Mouse (Mus musculus): ENCODE results near the gene Ctcf.

The Ctcf gene

GRCm38 (mm10) chr8:105636963-105637510, 669 bp downstream of the Ctcf start, which contains the start of gene Agrp:
TSS of gene Agrp (minus strand) at chr8:105637393.
- in situ Hi-C loops (cut with MboI; ENCODE audit: low pct_unique_long_range_greater_than_20kb in 1 of 2, low sequenced_read_pairs in 2 of 2, unreplicated experiment in 1 of 2): no loop called here

GRCm38 (mm10) chr8:105637601-105638041, 1.3 kb downstream of the Ctcf start:
- in situ Hi-C loops (cut with MboI; ENCODE audit: low pct_unique_long_range_greater_than_20kb in 1 of 2, low sequenced_read_pairs in 2 of 2, unreplicated experiment in 1 of 2): no loop called here

GRCm38 (mm10) chr8:105638510-105638909, 2.1 kb downstream of the Ctcf start:
- in situ Hi-C loops (cut with MboI; ENCODE audit: low pct_unique_long_range_greater_than_20kb in 1 of 2, low sequenced_read_pairs in 2 of 2, unreplicated experiment in 1 of 2): no loop called here

- in situ Hi-C loops (cut with MboI; ENCODE audit: low pct_unique_long_range_greater_than_20kb in 1 of 2, low sequenced_read_pairs in 2 of 2, unreplicated experiment in 1 of 2): no loop called here
These were observed 3.5 kb downstream of the Ctcf start for GRCm38 (mm10) chr8:105639835-105640234.

- in situ Hi-C loops (cut with MboI; ENCODE audit: low pct_unique_long_range_greater_than_20kb in 1 of 2, low sequenced_read_pairs in 2 of 2, unreplicated experiment in 1 of 2): no loop called here
These were observed 4.1 kb downstream of the Ctcf start for GRCm38 (mm10) chr8:105640511-105640910.

GRCm38 (mm10) chr8:105645205-105645604, 8.8 kb downstream of the Ctcf start:
- in situ Hi-C loops (cut with MboI; ENCODE audit: low pct_unique_long_range_greater_than_20kb in 1 of 2, low sequenced_read_pairs in 2 of 2, unreplicated experiment in 1 of 2): no loop called here

- in situ Hi-C loops (cut with MboI; ENCODE audit: low pct_unique_long_range_greater_than_20kb in 1 of 2, low sequenced_read_pairs in 2 of 2, unreplicated experiment in 1 of 2): no loop called here
These were observed 12.6 kb downstream of the Ctcf start for GRCm38 (mm10) chr8:105648929-105649328.

GRCm38 (mm10) chr8:105657641-105658040, 21.3 kb downstream of the Ctcf start:
- in situ Hi-C loops (cut with MboI; ENCODE audit: low pct_unique_long_range_greater_than_20kb in 1 of 2, low sequenced_read_pairs in 2 of 2, unreplicated experiment in 1 of 2): no loop called here

- in situ Hi-C loops (cut with MboI; ENCODE audit: low pct_unique_long_range_greater_than_20kb in 1 of 2, low sequenced_read_pairs in 2 of 2, unreplicated experiment in 1 of 2): no loop called here
These were observed 24.8 kb downstream of the Ctcf start for GRCm38 (mm10) chr8:105661167-105661566.

- in situ Hi-C loops (cut with MboI; ENCODE audit: low pct_unique_long_range_greater_than_20kb in 1 of 2, low sequenced_read_pairs in 2 of 2, unreplicated experiment in 1 of 2): no loop called here
These were observed 41.5 kb downstream of the Ctcf start for GRCm38 (mm10) chr8:105677891-105678290.

GRCm38 (mm10) chr8:105685325-105685724, 49.0 kb downstream of the Ctcf start:
- in situ Hi-C loops (cut with MboI; ENCODE audit: low pct_unique_long_range_greater_than_20kb in 1 of 2, low sequenced_read_pairs in 2 of 2, unreplicated experiment in 1 of 2): no loop called here

- in situ Hi-C loops (cut with MboI; ENCODE audit: low pct_unique_long_range_greater_than_20kb in 1 of 2, low sequenced_read_pairs in 2 of 2, unreplicated experiment in 1 of 2): no loop called here
These were observed 49.5 kb downstream of the Ctcf start, which contains the start of gene Carmil2 for GRCm38 (mm10) chr8:105685796-105686308. TSS of gene Carmil2 (plus strand) at chr8:105686274.

GRCm38 (mm10) chr8:105686551-105686950, 50.2 kb downstream of the Ctcf start:
- in situ Hi-C loops (cut with MboI; ENCODE audit: low pct_unique_long_range_greater_than_20kb in 1 of 2, low sequenced_read_pairs in 2 of 2, unreplicated experiment in 1 of 2): no loop called here

GRCm38 (mm10) chr8:105687512-105687911, 51.1 kb downstream of the Ctcf start:
- in situ Hi-C loops (cut with MboI; ENCODE audit: low pct_unique_long_range_greater_than_20kb in 1 of 2, low sequenced_read_pairs in 2 of 2, unreplicated experiment in 1 of 2): no loop called here

- in situ Hi-C loops (cut with MboI; ENCODE audit: low pct_unique_long_range_greater_than_20kb in 1 of 2, low sequenced_read_pairs in 2 of 2, unreplicated experiment in 1 of 2): no loop called here
These were observed 51.9 kb downstream of the Ctcf start for GRCm38 (mm10) chr8:105688242-105688752.

GRCm38 (mm10) chr8:105689256-105689982, 53.1 kb downstream of the Ctcf start:
- in situ Hi-C loops (cut with MboI; ENCODE audit: low pct_unique_long_range_greater_than_20kb in 1 of 2, low sequenced_read_pairs in 2 of 2, unreplicated experiment in 1 of 2): no loop called here

GRCm38 (mm10) chr8:105689983-105690360, 53.6 kb downstream of the Ctcf start:
- in situ Hi-C loops (cut with MboI; ENCODE audit: low pct_unique_long_range_greater_than_20kb in 1 of 2, low sequenced_read_pairs in 2 of 2, unreplicated experiment in 1 of 2): no loop called here

- in situ Hi-C loops (cut with MboI; ENCODE audit: low pct_unique_long_range_greater_than_20kb in 1 of 2, low sequenced_read_pairs in 2 of 2, unreplicated experiment in 1 of 2): no loop called here
These were observed 54.6 kb downstream of the Ctcf start for GRCm38 (mm10) chr8:105690978-105691377.

- in situ Hi-C loops (cut with MboI; ENCODE audit: low pct_unique_long_range_greater_than_20kb in 1 of 2, low sequenced_read_pairs in 2 of 2, unreplicated experiment in 1 of 2): no loop called here
These were observed 56.2 kb downstream of the Ctcf start for GRCm38 (mm10) chr8:105692449-105693182.

All from mouse embryonic stem cell (cell line).